Mouse (Mus musculus) forebrain, embryonic 13.5 days (tissue): ENCODE measurements at regions not wholly inside any gene's neighbourhood (a gene's known extent, or its start where the extent isn't known, plus 50 kb on each side); places are given as distances from the start of the nearest gene placed in this dataset.
"Not testable (repeated sequence)": the region's sequence is repeated elsewhere in the genome, so short reads cannot be mapped to it uniquely, and the experiment has no call there.

Experiments used
- ATAC-seq: fragments of 200-750 bp; cut with Nextera tagmentation; 2 replicates; pipeline ENCODE4 v1.8.0; 2017
- H3K27ac ChIP-seq: fragments of 300-500 bp; sonication (generic); 2 replicates; pipeline ENCODE4 v1.5.1; 2015; ENCODE audit warnings: inconsistent platforms, mild to moderate bottlenecking, moderate library complexity
- H3K27me3 ChIP-seq: fragments of 300-500 bp; sonication (generic); 2 replicates; pipeline ENCODE4 v1.6.1; 2015; ENCODE audit warnings: mild to moderate bottlenecking, inconsistent platforms
- H3K36me3 ChIP-seq: fragments of 300-500 bp; sonication (generic); 2 replicates; pipeline ENCODE4 v1.6.1; 2015; ENCODE audit warnings: mild to moderate bottlenecking, inconsistent platforms; ENCODE audit not compliant: poor library complexity, severe bottlenecking
- H3K4me1 ChIP-seq: fragments of 300-500 bp; sonication (generic); 2 replicates; pipeline ENCODE4 v1.6.1; 2015; ENCODE audit warnings: inconsistent platforms
- H3K4me2 ChIP-seq: fragments of 300-500 bp; sonication (generic); 2 replicates; pipeline ENCODE4 v1.6.1; 2015; ENCODE audit warnings: inconsistent platforms, mild to moderate bottlenecking, moderate library complexity
- H3K4me3 ChIP-seq: fragments of 300-500 bp; sonication (generic); 2 replicates; pipeline ENCODE4 v1.5.1; 2015; ENCODE audit warnings: mild to moderate bottlenecking, inconsistent platforms
- H3K9ac ChIP-seq: fragments of 300-500 bp; sonication (generic); 2 replicates; pipeline ENCODE4 v1.6.1; 2015; ENCODE audit warnings: mild to moderate bottlenecking, inconsistent platforms
- H3K9me3 ChIP-seq: fragments of 300-500 bp; sonication (generic); replicated peaks from 2 replicates; pipeline ENCODE4 v1.6.1; 2016; ENCODE audit warnings: inconsistent platforms
- WGBS: fragments of 180-500 bp; shearing (Covaris S2); methylation state at CpG from one replicate; pipeline ENCODE4 v1.1.7; 2015; 5-methylcytosine and 5-hydroxymethylcytosine counted together

- ATAC-seq = no peak
- no peaks in the 10 kb centered on the region for H3K27me3 ChIP-seq
- H3K4me3 ChIP-seq = no peak overlapping the region
- H3K9me3 ChIP-seq = no peaks in the 10 kb centered on the region
- H3K4me2 ChIP-seq = no peak overlapping the region
- H3K36me3 ChIP-seq = no peaks in the 10 kb centered on the region
- no peaks in the 10 kb centered on the region for H3K4me1 ChIP-seq
- H3K27ac ChIP-seq = no peak overlapping the region
- H3K9ac ChIP-seq = no peak overlapping the region
Measured at GRCm38 (mm10) chr14:38237471-38237870, 1102.4 kb upstream of the Ghitm start.

GRCm38 (mm10) chr14:38208591-38208990, 1073.5 kb upstream of the Ghitm start:
- Histone ChIP-seq H3K9ac (no peak overlapping the region), H3K4me1 (no peaks in the 10 kb centered on the region), H3K27ac (no peak overlapping the region), H3K9me3 (no peaks in the 10 kb centered on the region), H3K4me3 (no peak overlapping the region), H3K27me3 (no peaks in the 10 kb centered on the region), H3K36me3 (no peaks in the 10 kb centered on the region), H3K4me2 (no peak overlapping the region)
- no peak for ATAC-seq

GRCm38 (mm10) chr14:38191771-38192170, 1056.7 kb upstream of the Ghitm start:
- no peaks in the 10 kb centered on the region for H3K36me3 ChIP-seq
- H3K27ac ChIP-seq = no peak overlapping the region
- ATAC-seq = no peak
- no peak overlapping the region for H3K4me2 ChIP-seq
- H3K9me3 ChIP-seq = no peaks in the 10 kb centered on the region
- no peak overlapping the region for H3K9ac ChIP-seq
- no peaks in the 10 kb centered on the region for H3K27me3 ChIP-seq
- 37% methylated on average over 1 of the region's 1 CpGs for WGBS
- no peak overlapping the region for H3K4me3 ChIP-seq
- H3K4me1 ChIP-seq = no peaks in the 10 kb centered on the region

GRCm38 (mm10) chr14:38185606-38186005, 1050.5 kb upstream of the Ghitm start:
- H3K4me1 ChIP-seq, H3K27me3 ChIP-seq, H3K4me3 ChIP-seq, H3K27ac ChIP-seq, H3K36me3 ChIP-seq, H3K4me2 ChIP-seq, ATAC-seq, H3K9me3 ChIP-seq, H3K9ac ChIP-seq: not testable (repeated sequence)

GRCm38 (mm10) chr14:38152843-38153242, 1017.8 kb upstream of the Ghitm start:
- no peak overlapping the region for H3K4me3 ChIP-seq
- H3K27ac ChIP-seq = no peak overlapping the region
- H3K4me1 ChIP-seq = no peaks in the 10 kb centered on the region
- ATAC-seq = no peak
- H3K36me3 ChIP-seq = no peaks in the 10 kb centered on the region
- no peaks in the 10 kb centered on the region for H3K27me3 ChIP-seq
- no peak overlapping the region for H3K4me2 ChIP-seq
- no peaks in the 10 kb centered on the region for H3K9me3 ChIP-seq
- H3K9ac ChIP-seq = no peak overlapping the region

GRCm38 (mm10) chr14:38130719-38131118, 995.6 kb upstream of the Ghitm start:
- no peak overlapping the region for H3K9ac ChIP-seq
- no peak overlapping the region for H3K27ac ChIP-seq
- ATAC-seq = peak; percentile 50; the same call in 1 of the 2 replicates
- no peak overlapping the region for H3K4me2 ChIP-seq
- no peak overlapping the region for H3K4me3 ChIP-seq
- H3K36me3 ChIP-seq = no peaks in the 10 kb centered on the region
- no peaks in the 10 kb centered on the region for H3K27me3 ChIP-seq
- H3K4me1 ChIP-seq = no peaks in the 10 kb centered on the region
- 21% methylated on average over 3 of the region's 3 CpGs for WGBS
- H3K9me3 ChIP-seq = no peaks in the 10 kb centered on the region
